In the genomic region with DNA sequence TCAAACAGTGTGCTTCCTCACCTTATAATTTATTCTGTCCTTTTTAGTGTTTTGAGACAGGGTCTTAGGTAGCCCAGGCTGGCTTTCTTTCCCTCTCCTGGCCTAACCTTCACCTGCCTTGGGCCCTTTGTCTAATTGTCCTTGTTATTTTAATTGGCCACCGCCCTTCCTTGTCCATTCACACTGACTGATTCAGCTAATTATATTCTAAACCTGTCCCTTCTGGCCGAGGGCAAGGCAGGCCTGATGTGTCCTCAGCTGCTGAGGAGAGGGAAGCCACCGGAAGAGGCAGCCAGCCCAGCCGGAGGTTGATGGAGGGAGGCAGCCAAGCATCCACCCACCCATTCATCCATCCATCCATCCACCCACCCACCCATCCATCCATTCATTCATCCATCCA, we compare ENCODE assay signal across 23 mouse cellular contexts. TPM values are rescaled to one million over a fixed set of nuclear protein-coding genes. Genes with fewer than 3 reads are reported as not detected.
"Had no signal": no experiment of that assay in that cellular context is flagged by ENCODE, and none has a peak within 500 bp of the region (broad histone marks: within the 10 kb centered on the region; RNA-seq: fewer than 3 reads in every experiment).

No protein-coding gene starts in this region.

- H3K4me3 ChIP-seq: layer of hippocampus, adult 2 months; limb, embryonic 10.5 days; limb, embryonic 13.5 days; liver, embryonic 12.5 days; liver, embryonic 15.5 days; lung, embryonic 15.5 days had no signal

- H3K27ac ChIP-seq: kidney, postnatal 0 days; layer of hippocampus, adult 2 months; limb, embryonic 10.5 days; limb, embryonic 13.5 days; liver, embryonic 12.5 days; liver, embryonic 15.5 days; lung, embryonic 15.5 days; stomach, postnatal 0 days had no signal

- H3K9ac ChIP-seq: limb, embryonic 13.5 days; liver, embryonic 12.5 days; liver, embryonic 15.5 days; lung, embryonic 15.5 days had no signal

- H3K4me2 ChIP-seq: limb, embryonic 13.5 days; liver, embryonic 12.5 days; liver, embryonic 15.5 days; lung, embryonic 15.5 days; midbrain, embryonic 11.5 days had no signal

- H3K27me3 ChIP-seq: limb, embryonic 13.5 days; liver, embryonic 15.5 days; lung, embryonic 15.5 days had no signal

- DNase-seq: kidney, postnatal 25 days; layer of hippocampus, adult 9-11 months; liver; lung, adult 18-20 months; lung, postnatal 10 days; lung, postnatal 36 days; midbrain, embryonic 14.5 days; retina, postnatal 1 day; thymus, adult 2 months; thymus, postnatal 25 days had no signal

- H3K4me1 ChIP-seq: liver, embryonic 12.5 days; liver, embryonic 15.5 days; lung, embryonic 15.5 days had no signal

- ATAC-seq: liver, embryonic 12.5 days had no signal

- H3K9me3 ChIP-seq: limb, embryonic 10.5 days; limb, embryonic 13.5 days; liver, embryonic 12.5 days; liver, embryonic 15.5 days; lung, embryonic 15.5 days had no signal

- H3K36me3 ChIP-seq: limb, embryonic 10.5 days; limb, embryonic 13.5 days; liver, embryonic 12.5 days; liver, embryonic 15.5 days; lung, embryonic 15.5 days had no signal

RNA-seq across cellular contexts. Expression of gene Mgat5b, which starts 52.2 kb away (rescaled TPM):
- total RNA-seq: megakaryocyte progenitor cell, adult 5-6 weeks; megakaryocyte-erythroid progenitor cell, adult 5-6 weeks; neutrophil, adult 5-6 weeks had no signal
- polyA plus RNA-seq: liver, embryonic 12.5 days; liver, embryonic 15.5 days; spleen, adult 2 months had no signal
